Mouse (Mus musculus): ENCODE results near the gene Zfp865. TPM values are rescaled to one million over a fixed set of nuclear protein-coding genes. Genes with fewer than 3 reads are reported as not detected.
A peak's percentile ranks its signal among the peaks of the same experiment; 100 is the strongest.

The Zfp865 gene
- polyA plus RNA-seq, 1 experiment from 2014 or later = 5.5 TPM

GRCm38 (mm10) chr7:5059421-5059820 lies 39.2 kb downstream of the Zfp865 start:
- Histone ChIP-seq H3K27ac (ENCODE audit: low read depth, low read length) (no peak overlapping the region), H3K27me3 (ENCODE audit: control insufficient read depth, insufficient read depth, low read length) (peaks cover 45% of the 10 kb centered on the region), H3K36me3 (ENCODE audit: control insufficient read depth, insufficient read depth, low read length) (no peaks in the 10 kb centered on the region), H3K9ac (ENCODE audit: low read depth, low read length) (no peak overlapping the region; the same call in 1 of the 2 replicates), H3K9me3 (replicated peaks; ENCODE audit: control insufficient read depth, low read length) (no peaks in the 10 kb centered on the region), H3K4me1 (ENCODE audit: control insufficient read depth, insufficient read depth, low read length) (peaks cover 16% of the 10 kb centered on the region; the same call in 1 of the 2 replicates), H3K4me2 (no peak overlapping the region; the same call in 1 of the 2 replicates), H3K4me3 (ENCODE audit: low read depth, low read length) (no peak overlapping the region)
- WGBS (ENCODE audit: insufficient replicate concordance) = 90% methylated on average over 12 of the region's 12 CpGs
- no peak for ATAC-seq (replicated peaks; ENCODE audit: insufficient number of reproducible peaks, low FRiP score, low TSS enrichment)

GRCm38 (mm10) chr7:5060239-5060731 lies 40.1 kb downstream of the Zfp865 start:
- 4% methylated on average over 27 of the region's 27 CpGs for WGBS (ENCODE audit: insufficient replicate concordance)
- Histone ChIP-seq H3K36me3 (ENCODE audit: control insufficient read depth, insufficient read depth, low read length) (no peaks in the 10 kb centered on the region), H3K9ac (ENCODE audit: low read depth, low read length) (peak overlapping the region; percentile 95), H3K4me1 (ENCODE audit: control insufficient read depth, insufficient read depth, low read length) (peaks cover 16% of the 10 kb centered on the region; the same call in 1 of the 2 replicates), H3K27me3 (ENCODE audit: control insufficient read depth, insufficient read depth, low read length) (peaks cover 36% of the 10 kb centered on the region), H3K4me3 (ENCODE audit: low read depth, low read length) (peak overlapping the region; percentile 78), H3K4me2 (peak overlapping the region; percentile 87), H3K9me3 (replicated peaks; ENCODE audit: control insufficient read depth, low read length) (no peaks in the 10 kb centered on the region), H3K27ac (ENCODE audit: low read depth, low read length) (peak overlapping the region; percentile 99)
- ATAC-seq (replicated peaks; ENCODE audit: insufficient number of reproducible peaks, low FRiP score, low TSS enrichment) = no peak

- WGBS (ENCODE audit: insufficient replicate concordance) = under 1% methylated on average over 60 of the region's 60 CpGs
- Histone ChIP-seq H3K27ac (ENCODE audit: low read depth, low read length) (peak overlapping the region; percentile 99), H3K9ac (ENCODE audit: low read depth, low read length) (peak overlapping the region; percentile 95), H3K9me3 (replicated peaks; ENCODE audit: control insufficient read depth, low read length) (no peaks in the 10 kb centered on the region), H3K4me1 (ENCODE audit: control insufficient read depth, insufficient read depth, low read length) (peaks cover 21% of the 10 kb centered on the region; the same call in 1 of the 2 replicates), H3K36me3 (ENCODE audit: control insufficient read depth, insufficient read depth, low read length) (no peaks in the 10 kb centered on the region), H3K27me3 (ENCODE audit: control insufficient read depth, insufficient read depth, low read length) (peaks cover 27% of the 10 kb centered on the region), H3K4me2 (peak overlapping the region; percentile 87), H3K4me3 (ENCODE audit: low read depth, low read length) (peak overlapping the region; percentile 78)
- ATAC-seq (replicated peaks; ENCODE audit: insufficient number of reproducible peaks, low FRiP score, low TSS enrichment) = peak; percentile 86
Observed at GRCm38 (mm10) chr7:5060944-5061773, 41.0 kb downstream of the Zfp865 start.

GRCm38 (mm10) chr7:5061774-5062359 lies 41.7 kb downstream of the Zfp865 start, which contains the start of gene U2af2:
Gene U2af2 (plus strand): TSS chr7:5062143.
- Histone ChIP-seq H3K27me3 (ENCODE audit: control insufficient read depth, insufficient read depth, low read length) (peaks cover 20% of the 10 kb centered on the region), H3K4me2 (peak within 1 kb of the TSS; percentile 87), H3K36me3 (ENCODE audit: control insufficient read depth, insufficient read depth, low read length) (0 out of 2 replicates have a peak, but pooled peaks cover 4% of the 10 kb centered on the region), H3K9me3 (replicated peaks; ENCODE audit: control insufficient read depth, low read length) (no peaks in the 10 kb centered on the region), H3K4me3 (ENCODE audit: low read depth, low read length) (peak within 1 kb of the TSS; percentile 78), H3K4me1 (ENCODE audit: control insufficient read depth, insufficient read depth, low read length) (peaks cover 18% of the 10 kb centered on the region; the same call in 1 of the 2 replicates), H3K9ac (ENCODE audit: low read depth, low read length) (peak within 1 kb of the TSS; percentile 95), H3K27ac (ENCODE audit: low read depth, low read length) (peak within 1 kb of the TSS; percentile 99)
- ATAC-seq (replicated peaks; ENCODE audit: insufficient number of reproducible peaks, low FRiP score, low TSS enrichment) = peak; percentile 85
- WGBS (ENCODE audit: insufficient replicate concordance) = 0% methylated on average over 63 of the region's 65 CpGs

GRCm38 (mm10) chr7:5062360-5063001 lies 42.3 kb downstream of the Zfp865 start:
- Histone ChIP-seq H3K9me3 (replicated peaks; ENCODE audit: control insufficient read depth, low read length) (no peaks in the 10 kb centered on the region), H3K4me2 (peak overlapping the region; percentile 87), H3K36me3 (ENCODE audit: control insufficient read depth, insufficient read depth, low read length) (peaks cover 5% of the 10 kb centered on the region; the same call in 1 of the 2 replicates), H3K4me1 (ENCODE audit: control insufficient read depth, insufficient read depth, low read length) (peaks cover 15% of the 10 kb centered on the region; the same call in 1 of the 2 replicates), H3K27ac (ENCODE audit: low read depth, low read length) (peak overlapping the region; percentile 99), H3K9ac (ENCODE audit: low read depth, low read length) (peak overlapping the region; percentile 95), H3K4me3 (ENCODE audit: low read depth, low read length) (peak overlapping the region; percentile 78), H3K27me3 (ENCODE audit: control insufficient read depth, insufficient read depth, low read length) (peaks cover 14% of the 10 kb centered on the region)
- WGBS (ENCODE audit: insufficient replicate concordance) = under 1% methylated on average over 51 of the region's 51 CpGs
- ATAC-seq (replicated peaks; ENCODE audit: insufficient number of reproducible peaks, low FRiP score, low TSS enrichment) = peak; percentile 65

GRCm38 (mm10) chr7:5064886-5065285 lies 44.7 kb downstream of the Zfp865 start:
- no peak overlapping the region for H3K9ac ChIP-seq (ENCODE audit: low read depth, low read length)
- H3K9me3 ChIP-seq (replicated peaks; ENCODE audit: control insufficient read depth, low read length) = no peaks in the 10 kb centered on the region
- H3K36me3 ChIP-seq (ENCODE audit: control insufficient read depth, insufficient read depth, low read length) = peaks cover 26% of the 10 kb centered on the region
- no peaks in the 10 kb centered on the region for H3K27me3 ChIP-seq (ENCODE audit: control insufficient read depth, insufficient read depth, low read length)
- no peak for ATAC-seq (replicated peaks; ENCODE audit: insufficient number of reproducible peaks, low FRiP score, low TSS enrichment)
- no peak overlapping the region for H3K4me3 ChIP-seq (ENCODE audit: low read depth, low read length)
- H3K4me1 ChIP-seq (ENCODE audit: control insufficient read depth, insufficient read depth, low read length) = peaks cover 13% of the 10 kb centered on the region; the same call in 1 of the 2 replicates
- no peak overlapping the region; the same call in 1 of the 2 replicates for H3K4me2 ChIP-seq
- WGBS (ENCODE audit: insufficient replicate concordance) = 92% methylated on average over 6 of the region's 6 CpGs
- no peak overlapping the region for H3K27ac ChIP-seq (ENCODE audit: low read depth, low read length)

GRCm38 (mm10) chr7:5073586-5073985 lies 53.4 kb downstream of the Zfp865 start:
- WGBS (ENCODE audit: insufficient replicate concordance) = 72% methylated on average over 1 of the region's 1 CpGs
- no peak; the same call in 1 of the 2 replicates for ATAC-seq (replicated peaks; ENCODE audit: insufficient number of reproducible peaks, low FRiP score, low TSS enrichment)
- peaks cover 61% of the 10 kb centered on the region for H3K36me3 ChIP-seq (ENCODE audit: control insufficient read depth, insufficient read depth, low read length)
- peaks cover 2% of the 10 kb centered on the region; the same call in 1 of the 2 replicates for H3K4me1 ChIP-seq (ENCODE audit: control insufficient read depth, insufficient read depth, low read length)
- no peak overlapping the region for H3K27ac ChIP-seq (ENCODE audit: low read depth, low read length)
- no peaks in the 10 kb centered on the region for H3K9me3 ChIP-seq (replicated peaks; ENCODE audit: control insufficient read depth, low read length)
- H3K4me3 ChIP-seq (ENCODE audit: low read depth, low read length) = no peak overlapping the region
- H3K4me2 ChIP-seq = peak overlapping the region; percentile 19; the same call in 1 of the 2 replicates
- no peaks in the 10 kb centered on the region for H3K27me3 ChIP-seq (ENCODE audit: control insufficient read depth, insufficient read depth, low read length)
- no peak overlapping the region for H3K9ac ChIP-seq (ENCODE audit: low read depth, low read length)

- Histone ChIP-seq H3K4me1 (ENCODE audit: control insufficient read depth, insufficient read depth, low read length) (peaks cover 2% of the 10 kb centered on the region; the same call in 1 of the 2 replicates), H3K4me3 (ENCODE audit: low read depth, low read length) (no peak overlapping the region), H3K27me3 (ENCODE audit: control insufficient read depth, insufficient read depth, low read length) (no peaks in the 10 kb centered on the region), H3K9me3 (replicated peaks; ENCODE audit: control insufficient read depth, low read length) (no peaks in the 10 kb centered on the region), H3K36me3 (ENCODE audit: control insufficient read depth, insufficient read depth, low read length) (peaks cover 53% of the 10 kb centered on the region), H3K4me2 (no peak overlapping the region), H3K9ac (ENCODE audit: low read depth, low read length) (no peak overlapping the region), H3K27ac (ENCODE audit: low read depth, low read length) (no peak overlapping the region)
- no peak for ATAC-seq (replicated peaks; ENCODE audit: insufficient number of reproducible peaks, low FRiP score, low TSS enrichment)
- 93% methylated on average over 5 of the region's 5 CpGs for WGBS (ENCODE audit: insufficient replicate concordance)
Observed at GRCm38 (mm10) chr7:5074984-5075383, 54.8 kb downstream of the Zfp865 start.
